Mouse (Mus musculus) stomach, postnatal 0 days (tissue): Measurements from ENCODE around the gene Khk. TPM values are rescaled to one million over a fixed set of nuclear protein-coding genes. Genes with fewer than 3 reads are reported as not detected.

ENCODE experiments used
- ATAC-seq: fragments of 200-750 bp; cut with Nextera tagmentation; 2 replicates; pipeline ENCODE4 v1.8.0; 2017; ENCODE audit not compliant: low FRiP score, low TSS enrichment
- DNase-seq: peaks from one replicate; pipeline ENCODE4 v3.0.0-alpha.2; 2016; ENCODE audit warnings: low spot score
- H3K27ac ChIP-seq: fragments of 300-500 bp; sonication (generic); replicated peaks from 2 replicates; pipeline ENCODE4 v1.5.1; 2014; ENCODE audit warnings: mild to moderate bottlenecking, control low read depth
- H3K27me3 ChIP-seq: fragments of 300-500 bp; sonication (generic); 2 replicates; pipeline ENCODE4 v1.6.1; 2014; ENCODE audit warnings: low read length; ENCODE audit not compliant: control insufficient read depth, insufficient read depth
- H3K36me3 ChIP-seq: fragments of 300-500 bp; sonication (generic); 2 replicates; pipeline ENCODE4 v1.6.1; 2014; ENCODE audit warnings: low read length, mixed read lengths; ENCODE audit not compliant: control insufficient read depth, insufficient read depth
- H3K4me1 ChIP-seq: fragments of 300-500 bp; sonication (generic); replicated peaks from 2 replicates; pipeline ENCODE4 v1.6.1; 2014; ENCODE audit warnings: antibody characterized with exemption; ENCODE audit not compliant: control insufficient read depth, insufficient read depth
- H3K4me2 ChIP-seq: fragments of 300-500 bp; sonication (generic); replicated peaks from 2 replicates; pipeline ENCODE4 v1.6.1; 2014; ENCODE audit warnings: low read depth, mild to moderate bottlenecking, control low read depth, moderate library complexity
- H3K4me3 ChIP-seq: fragments of 300-500 bp; sonication (generic); 2 replicates; pipeline ENCODE4 v1.5.1; 2014; ENCODE audit warnings: low read depth, low read length, control low read depth
- H3K9ac ChIP-seq: fragments of 300-500 bp; sonication (generic); 2 replicates; pipeline ENCODE4 v1.6.1; 2014; ENCODE audit warnings: mild to moderate bottlenecking, low read length, control low read depth, mixed read lengths
- H3K9me3 ChIP-seq: fragments of 300-500 bp; sonication (generic); 2 replicates; pipeline ENCODE4 v1.6.1; 2016; ENCODE audit warnings: low read length; ENCODE audit not compliant: control insufficient read depth
- CTCF ChIP-seq: IDR thresholded peaks from 2 replicates; pipeline ENCODE4 v1.5.1; 2016; ENCODE audit warnings: antibody characterized with exemption, low read depth, mild to moderate bottlenecking, moderate library complexity
- EP300 ChIP-seq: optimal IDR thresholded peaks from 2 replicates; pipeline ENCODE3; 2016; ENCODE audit warnings: antibody characterized with exemption
- WGBS: fragments of 180-500 bp; shearing (Covaris S2); extraction: QIAGEN DNeasy Blood & Tissue Kit; methylation state at CpG from one replicate; pipeline ENCODE4 v1.1.7; 2014; 5-methylcytosine and 5-hydroxymethylcytosine counted together
- polyA plus RNA-seq: library from polyadenylated mRNA; unstranded; fragments of >200 nt; fragmentation: Nextera tagmentation; extraction: Ambion mirVana; gene quantifications from 2 replicates; pipeline ENCODE4 v1.2.1, GENCODE M21; 2015

The Khk gene
- polyA plus RNA-seq, 1 experiment from 2014 or later, result 28.4 TPM

DNA sequence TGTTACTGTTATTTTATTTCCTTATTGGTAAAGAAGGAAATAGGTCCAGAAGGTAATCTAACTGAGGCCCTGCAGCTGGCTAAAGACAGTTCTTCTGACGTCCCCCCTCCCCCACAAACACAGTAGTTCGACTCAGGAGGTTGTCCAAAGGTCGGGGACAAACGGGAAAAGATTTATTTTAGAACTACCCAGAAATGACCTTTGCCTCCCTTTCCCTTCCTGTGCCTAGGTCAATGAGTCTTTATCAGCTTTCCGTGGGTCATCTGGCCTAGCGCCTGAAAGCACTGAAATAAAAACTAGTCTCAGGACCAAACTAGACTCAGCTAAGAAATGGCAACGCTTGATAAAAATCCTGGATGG, 12.0 kb upstream of the Khk start:
- Histone ChIP-seq H3K4me3 (no peak overlapping the region), H3K4me1 (peaks cover 18% of the 10 kb centered on the region), H3K4me2 (0 out of 2 replicates have a peak overlapping the region, but pooled peaks have one; percentile 17), H3K27me3 (no peaks in the 10 kb centered on the region), H3K9me3 (no peaks in the 10 kb centered on the region), H3K9ac (no peak overlapping the region), H3K27ac (peak overlapping the region; percentile 96), H3K36me3 (peaks cover 9% of the 10 kb centered on the region)
- DNase-seq (no peak), ATAC-seq (no peak)
- WGBS, result 19% methylated on average over 7 of the region's 7 CpGs
- TF ChIP-seq CTCF (no peak), EP300 (no peak)

DNA sequence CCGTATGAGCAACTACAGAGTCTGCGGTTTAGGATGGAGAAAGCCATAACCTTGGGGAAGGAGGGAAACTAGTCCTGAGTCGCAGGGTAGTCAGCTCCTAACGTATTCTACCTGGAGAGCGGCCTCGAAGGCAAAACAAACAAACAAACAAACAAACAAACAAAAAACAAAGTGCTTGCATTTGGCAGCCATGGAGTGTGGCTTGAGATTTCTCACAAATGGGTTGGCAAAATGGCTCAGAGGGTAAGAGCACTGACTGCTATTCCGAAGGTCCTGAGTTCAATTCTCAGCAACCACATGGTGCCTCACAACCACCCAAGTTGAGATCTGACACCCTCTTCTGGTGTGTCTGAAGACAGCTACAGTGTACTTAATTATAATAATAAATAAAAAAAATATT, 11.4 kb upstream of the Khk start:
- peaks cover 5% of the 10 kb centered on the region; the same call in 1 of the 2 replicates for H3K36me3 ChIP-seq
- 80% methylated on average over 7 of the region's 7 CpGs for WGBS
- no peaks in the 10 kb centered on the region for H3K27me3 ChIP-seq
- H3K9me3 ChIP-seq, result no peaks in the 10 kb centered on the region
- H3K4me3 ChIP-seq, result no peak overlapping the region
- no peak for ATAC-seq
- H3K27ac ChIP-seq, result peak overlapping the region; percentile 96
- DNase-seq, result no peak
- TF ChIP-seq EP300 (no peak), CTCF (no peak)
- no peak overlapping the region for H3K9ac ChIP-seq
- peaks cover 18% of the 10 kb centered on the region for H3K4me1 ChIP-seq
- H3K4me2 ChIP-seq, result no peak overlapping the region

DNA sequence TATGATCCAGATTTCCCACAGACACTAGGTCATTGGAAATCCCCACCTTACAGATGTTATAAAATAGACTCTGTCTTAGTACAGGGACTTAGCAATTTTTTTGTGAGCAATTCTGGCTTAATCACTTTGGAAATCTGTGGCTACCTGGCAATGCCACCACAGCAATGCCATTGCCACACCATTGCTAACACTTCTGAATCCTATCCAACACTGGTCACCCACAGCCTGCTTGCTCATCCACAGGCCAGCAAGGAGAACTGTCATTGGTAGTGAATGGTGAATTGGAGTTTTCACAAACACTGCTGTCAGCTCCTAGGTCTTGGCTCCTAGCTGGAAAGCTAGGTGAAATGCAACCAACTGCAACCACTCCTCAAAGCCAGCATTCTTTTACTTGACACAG, 10.8 kb upstream of the Khk start:
- ATAC-seq, result no peak
- Histone ChIP-seq H3K4me1 (peaks cover 18% of the 10 kb centered on the region), H3K36me3 (no peaks in the 10 kb centered on the region), H3K9ac (no peak overlapping the region), H3K4me3 (no peak overlapping the region), H3K27me3 (no peaks in the 10 kb centered on the region), H3K9me3 (no peaks in the 10 kb centered on the region), H3K27ac (no peak overlapping the region), H3K4me2 (no peak overlapping the region)
- no peak for TF ChIP-seq EP300
- no peak for TF ChIP-seq CTCF
- DNase-seq, result no peak

DNA sequence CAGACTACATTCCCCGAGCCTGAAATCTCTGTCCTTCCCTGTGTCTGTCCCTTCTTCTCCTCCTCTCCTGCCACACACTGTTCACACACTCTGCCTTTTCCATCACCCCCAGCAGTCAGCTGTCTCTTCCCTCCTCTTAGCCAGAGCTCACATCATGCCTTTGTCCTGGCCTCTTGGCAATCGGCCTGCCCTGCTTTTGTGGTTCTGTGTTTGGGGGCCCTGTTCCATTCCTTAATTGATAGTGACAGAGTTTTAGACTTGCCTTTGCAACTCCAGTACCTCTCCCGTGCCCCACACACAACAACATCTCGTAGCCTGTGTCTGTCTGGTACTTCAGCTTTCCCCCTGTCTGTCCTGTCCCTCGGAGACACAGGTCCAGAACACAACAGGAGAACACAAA, 9.1 kb upstream of the Khk start:
- Histone ChIP-seq H3K36me3 (peaks cover 2% of the 10 kb centered on the region; the same call in 1 of the 2 replicates), H3K27me3 (no peaks in the 10 kb centered on the region), H3K9ac (0 out of 2 replicates have a peak overlapping the region, but pooled peaks have one; percentile 9), H3K4me2 (no peak overlapping the region), H3K27ac (peak overlapping the region; percentile 92), H3K4me3 (no peak overlapping the region), H3K4me1 (peaks cover 14% of the 10 kb centered on the region), H3K9me3 (no peaks in the 10 kb centered on the region)
- ATAC-seq (no peak), DNase-seq (no peak)
- 50% methylated on average over 5 of the region's 5 CpGs for WGBS
- TF ChIP-seq CTCF (no peak), EP300 (no peak)

DNA sequence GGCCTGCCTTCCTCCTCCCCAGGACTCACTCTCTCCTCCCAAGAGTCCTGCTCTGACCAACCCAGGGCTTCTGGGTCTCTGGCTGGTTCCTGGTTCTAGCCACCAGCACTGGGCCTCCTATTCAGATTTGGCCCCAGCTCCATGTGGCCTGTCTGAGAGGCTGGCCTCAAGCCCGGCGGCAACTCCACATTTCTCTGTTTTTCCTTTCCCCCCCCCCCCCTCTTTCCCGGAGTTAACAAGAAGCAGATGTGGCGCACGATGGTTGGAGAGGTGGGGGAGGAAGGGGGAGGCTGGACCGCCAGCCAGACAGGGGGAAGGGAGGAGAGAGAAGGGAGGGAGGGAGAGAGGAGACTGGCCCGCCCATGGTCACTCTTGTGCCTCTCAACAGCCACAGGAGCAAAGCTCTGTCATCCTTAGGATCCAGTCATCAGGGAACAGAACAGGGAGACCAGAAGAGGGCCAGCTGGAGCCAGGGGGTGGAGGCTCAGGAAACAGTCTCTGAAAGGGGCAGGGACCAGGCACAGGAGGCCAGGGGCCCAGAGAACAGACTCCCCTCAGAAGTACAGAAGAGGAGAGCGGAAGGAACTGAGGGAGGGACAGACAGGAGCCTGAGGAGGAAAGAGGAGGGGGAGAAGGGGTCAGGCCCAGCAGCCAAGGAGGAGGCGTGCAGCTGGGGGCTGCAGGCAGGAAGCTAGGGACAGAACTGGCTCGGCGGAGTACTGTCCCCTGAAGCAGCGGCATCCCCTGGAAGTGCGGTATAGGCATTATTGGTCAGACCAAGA, 8.0 kb upstream of the Khk start, which contains the start of gene Emilin1:
Gene Emilin1, plus strand, starts transcription at position 343 of the 782 bp plus-strand sequence.
- ATAC-seq (peak; percentile 68), DNase-seq (peak; percentile 64)
- H3K4me1 ChIP-seq, result peaks cover 14% of the 10 kb centered on the region

DNA sequence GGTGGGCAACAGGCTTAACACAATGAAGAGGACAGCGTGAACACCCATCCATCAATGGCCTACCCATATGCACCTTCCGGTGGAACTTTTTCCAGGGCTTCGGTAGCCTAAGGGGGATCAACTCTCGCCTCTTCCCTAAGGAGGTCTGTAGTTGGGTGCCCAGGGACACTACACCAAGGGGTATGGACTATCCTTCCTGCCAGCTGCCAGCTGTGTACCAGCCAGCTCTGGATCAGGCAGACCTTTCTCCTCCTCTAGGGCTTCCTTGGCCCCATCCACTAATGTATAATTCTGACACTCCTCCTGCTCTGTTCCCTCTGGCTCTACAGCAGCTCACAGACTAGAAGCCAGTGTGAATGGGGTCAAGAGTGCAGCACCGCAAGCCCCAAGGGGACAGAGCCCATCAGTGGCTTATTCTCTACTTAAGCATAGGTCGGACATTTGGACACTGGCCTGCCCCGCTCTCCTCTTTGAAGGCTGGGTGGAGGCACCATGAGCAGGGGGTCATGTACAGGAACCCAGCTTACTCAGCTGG, 7.1 kb upstream of the Khk start:
- Histone ChIP-seq H3K27me3 (no peaks in the 10 kb centered on the region), H3K27ac (peak overlapping the region; percentile 92), H3K9me3 (no peaks in the 10 kb centered on the region), H3K36me3 (peaks cover 15% of the 10 kb centered on the region), H3K4me3 (peak overlapping the region; percentile 43), H3K9ac (peak overlapping the region; percentile 67), H3K4me2 (peak overlapping the region; percentile 75), H3K4me1 (peaks cover 9% of the 10 kb centered on the region)
- TF ChIP-seq CTCF (no peak), EP300 (no peak)
- WGBS, result 35% methylated on average over 7 of the region's 7 CpGs
- DNase-seq, result no peak
- ATAC-seq, result no peak

More for the DNA sequence above, 8.0 kb upstream of the Khk start, which contains the start of gene Emilin1:
- peaks cover 13% of the 10 kb centered on the region for H3K36me3 ChIP-seq
- peak within 1 kb of the TSS; percentile 67 for H3K9ac ChIP-seq
- H3K27ac ChIP-seq, result peak within 1 kb of the TSS; percentile 92
- peak within 1 kb of the TSS; percentile 75 for H3K4me2 ChIP-seq
- peak; percentile 33; the same call in 1 of the 2 replicates for TF ChIP-seq CTCF
- no peak for TF ChIP-seq EP300
- H3K9me3 ChIP-seq, result no peaks in the 10 kb centered on the region
- no peaks in the 10 kb centered on the region for H3K27me3 ChIP-seq
- WGBS, result 22% methylated on average over 13 of the region's 13 CpGs
- peak within 1 kb of the TSS; percentile 43 for H3K4me3 ChIP-seq
